Comparison of ENCODE assay signal across 17 mouse cellular contexts in the genomic region with DNA sequence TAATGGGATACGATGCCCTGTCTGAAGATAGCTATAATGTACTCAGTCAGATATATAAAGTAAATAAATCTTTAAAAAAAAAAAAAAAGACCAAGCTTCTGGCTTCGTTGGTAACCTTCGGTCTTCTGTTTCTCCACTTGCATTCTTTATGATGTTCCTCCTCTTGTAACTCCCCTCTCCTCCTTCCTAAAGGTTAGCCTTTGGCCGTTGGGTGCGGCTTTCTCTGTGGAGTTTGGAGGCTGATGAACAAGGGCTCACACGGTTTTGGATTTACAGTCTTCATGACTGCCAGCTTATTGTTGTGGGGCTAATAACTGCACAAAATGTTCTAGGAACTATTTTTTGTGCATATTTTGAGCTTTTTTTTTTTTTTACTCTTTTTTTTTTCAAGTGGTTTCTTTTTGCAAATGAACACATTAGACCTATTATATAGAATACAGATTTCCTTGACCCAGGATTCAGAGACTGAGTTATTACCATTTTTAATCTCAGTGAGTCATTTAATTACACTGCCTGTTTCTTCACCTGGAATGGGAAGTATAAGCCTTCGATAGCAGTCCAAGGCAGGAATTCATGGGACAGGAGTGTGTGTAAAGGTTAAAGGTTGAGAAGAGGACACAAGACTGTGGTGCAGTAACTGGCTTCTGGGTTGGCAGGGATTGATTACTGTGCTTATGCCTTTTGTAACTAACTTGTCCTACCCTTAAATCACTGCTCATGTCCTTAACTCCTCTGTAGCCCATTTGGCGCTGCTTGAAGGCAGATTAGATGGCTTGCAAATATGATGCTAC.
"Had no signal": no experiment of that assay in that cellular context is flagged by ENCODE, and none has a peak within 500 bp of the region (broad histone marks: within the 10 kb centered on the region; RNA-seq: fewer than 3 reads in every experiment).

No protein-coding gene starts in this region.

- H3K4me2 ChIP-seq: limb, embryonic 13.5 days; lung, embryonic 14.5 days; midbrain, embryonic 12.5 days; neural tube, embryonic 13.5 days had no signal

- ATAC-seq: liver, postnatal 0 days; lung, postnatal 0 days had no signal

- H3K9me3 ChIP-seq: limb, embryonic 10.5 days; limb, embryonic 13.5 days; midbrain, embryonic 12.5 days; neural tube, embryonic 13.5 days had no signal

- H3K27ac ChIP-seq: kidney, postnatal 0 days; limb, embryonic 10.5 days; limb, embryonic 13.5 days; liver, embryonic 14.5 days; macrophage; midbrain, embryonic 12.5 days; neural tube, embryonic 13.5 days had no signal

- H3K36me3 ChIP-seq: limb, embryonic 10.5 days; limb, embryonic 13.5 days; midbrain, embryonic 12.5 days; neural tube, embryonic 13.5 days had no signal

- DNase-seq: kidney, adult 2 months; kidney, postnatal 25 days; liver; liver, postnatal 0 days; lung, embryonic 14.5 days; retina, postnatal 1 day; right cerebral cortex, postnatal 25 days; thymus, adult 2 months; thymus, postnatal 14 days had no signal

- H3K4me1 ChIP-seq: midbrain, embryonic 12.5 days; neural tube, embryonic 13.5 days had no signal

- H3K9ac ChIP-seq: limb, embryonic 13.5 days; liver, embryonic 14.5 days; liver, postnatal 0 days; lung, embryonic 14.5 days; midbrain, embryonic 12.5 days; neural tube, embryonic 13.5 days had no signal

- H3K27me3 ChIP-seq: limb, embryonic 13.5 days; midbrain, embryonic 12.5 days; neural tube, embryonic 13.5 days had no signal

- H3K4me3 ChIP-seq: limb, embryonic 10.5 days; limb, embryonic 13.5 days; midbrain, embryonic 12.5 days; neural tube, embryonic 13.5 days had no signal
